29 mouse cellular contexts compared by ENCODE assay signal in the genomic region with DNA sequence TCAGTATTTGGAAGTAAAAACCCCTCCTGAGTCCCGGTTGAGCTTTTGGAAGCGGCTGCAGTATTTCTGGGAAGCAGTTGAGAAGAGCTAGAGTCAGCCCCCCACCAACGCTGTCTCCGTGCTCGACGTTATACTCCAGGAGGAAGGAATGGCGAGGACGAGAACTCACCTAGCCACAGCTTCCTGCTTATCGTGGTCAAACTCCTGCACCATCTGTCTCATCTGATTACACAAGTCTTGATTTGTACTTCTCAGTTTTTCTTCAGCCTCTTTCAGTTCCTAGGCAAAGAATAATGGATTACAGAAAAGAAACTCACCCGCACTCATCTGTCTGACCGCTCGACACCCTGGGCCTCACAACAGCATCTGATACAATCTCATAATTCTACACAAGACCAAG. TPM values are rescaled to one million over a fixed set of nuclear protein-coding genes. Genes with fewer than 3 reads are reported as not detected.
DNase-seq lines count a peak whose midpoint lies in the region; ATAC-seq and TF ChIP-seq lines count a peak whose summit lies in the region.
"Had no signal": no experiment of that assay in that cellular context is flagged by ENCODE, and none has a peak within 500 bp of the region (broad histone marks: within the 10 kb centered on the region; RNA-seq: fewer than 3 reads in every experiment).

No protein-coding gene starts in this region.

- TF ChIP-seq POLR2A in MEL (IDR thresholded peaks at IDR 0.05; ENCODE audit: control insufficient read depth in 1 of 2, insufficient read depth in 1 of 2, low read depth in 1 of 2, low read length in 2 of 2, poor library complexity in 1 of 2): no peak

- H3K27ac ChIP-seq in MEL (ENCODE audit: control insufficient read depth, low read depth, low read length): no peak overlapping the region
- H3K27ac ChIP-seq: embryonic facial prominence, embryonic 10.5 days; embryonic facial prominence, embryonic 13.5 days; forebrain, embryonic 12.5 days; forebrain, embryonic 15.5 days; heart, embryonic 10.5 days; hindbrain, embryonic 10.5 days; hindbrain, embryonic 13.5 days; hindbrain, postnatal 0 days had no signal

- DNase-seq in 416B (ENCODE audit: low read depth) (peak; percentile 73), MEL (ENCODE audit: low read depth, low spot score) (peak; percentile 35), adipocyte (ENCODE audit: low spot score) (no peak)
- DNase-seq in kidney, adult 8-10 months: no peak
- no peak for DNase-seq in right cerebral cortex, postnatal 4 days
- DNase-seq: adrenal gland, adult 8-10 months; adrenal gland, postnatal 25 days; cerebellum, adult 18-20 months; cerebellum, adult 9-10 months; cerebellum, postnatal 14 days; gastrocnemius, postnatal 10 days; gastrocnemius, postnatal 36 days; heart, adult 18-20 months; kidney, adult 18-20 months had no signal

- no peaks in the 10 kb centered on the region for H3K79me2 ChIP-seq in MEL (ENCODE audit: control insufficient read depth, insufficient read depth, low read length, poor library complexity)

- H3K4me3 ChIP-seq in MEL (ENCODE audit: control insufficient read depth in 1 of 2, insufficient read depth in 1 of 2, low read depth in 2 of 2, low read length in 2 of 2): no peak overlapping the region
- H3K4me3 ChIP-seq: embryonic facial prominence, embryonic 10.5 days; embryonic facial prominence, embryonic 13.5 days; erythroblast, embryonic 14.5 days; forebrain, embryonic 12.5 days; forebrain, embryonic 15.5 days; heart, embryonic 10.5 days; hindbrain, embryonic 10.5 days; hindbrain, embryonic 13.5 days had no signal

- H3K4me1 ChIP-seq in MEL (ENCODE audit: control insufficient read depth in 1 of 2, insufficient read depth in 2 of 2, low read length in 2 of 2): no peaks in the 10 kb centered on the region
- H3K4me1 ChIP-seq: embryonic facial prominence, embryonic 10.5 days; forebrain, embryonic 12.5 days; forebrain, embryonic 15.5 days; heart, embryonic 10.5 days; hindbrain, embryonic 10.5 days; hindbrain, embryonic 13.5 days had no signal

- ATAC-seq in granulocyte monocyte progenitor cell, adult 5-6 weeks (replicated peaks; ENCODE audit: poor library complexity, severe bottlenecking): peak; percentile 94
- peak; percentile 89 for ATAC-seq in megakaryocyte progenitor cell, adult 5-6 weeks (replicated peaks; ENCODE audit: poor library complexity)
- ATAC-seq: CD4-positive, CD25-positive, alpha-beta regulatory T cell, adult 4 months; forebrain, embryonic 15.5 days; hindbrain, postnatal 0 days; inflammation-experienced regulatory T-cells, adult 6 months; intestine, embryonic 16.5 days; Patski had no signal

- TF ChIP-seq EP300 in MEL (IDR thresholded peaks at IDR 0.05; ENCODE audit: low read depth in 1 of 2, low read length in 2 of 2): peak; percentile 41 to 53; a peak in 3 of 4 replicates

- TF ChIP-seq CTCF in MEL (IDR thresholded peaks at IDR 0.05 in 2 of 3, conservative IDR thresholded peaks at IDR 0.05 in 1 of 3; ENCODE audit: control insufficient read depth in 1 of 3, insufficient read depth in 1 of 3, low read depth in 2 of 3, low read length in 3 of 3, poor library complexity in 1 of 3, severe bottlenecking in 1 of 3): no peak

- H3K27me3 ChIP-seq in MEL (ENCODE audit: control insufficient read depth in 1 of 2, insufficient read depth in 2 of 2, low read length in 2 of 2): no peaks in the 10 kb centered on the region
- H3K27me3 ChIP-seq: embryonic facial prominence, embryonic 13.5 days; forebrain, embryonic 12.5 days; forebrain, embryonic 15.5 days; hindbrain, embryonic 13.5 days; Patski had no signal

- H3K9ac ChIP-seq in MEL (ENCODE audit: control insufficient read depth, low read depth, low read length, poor library complexity, severe bottlenecking): no peak overlapping the region
- H3K9ac ChIP-seq: embryonic facial prominence, embryonic 13.5 days; forebrain, embryonic 12.5 days; forebrain, embryonic 15.5 days; hindbrain, embryonic 13.5 days had no signal

- H3K36me3 ChIP-seq in MEL (ENCODE audit: control insufficient read depth in 1 of 2, insufficient read depth in 2 of 2, low read length in 2 of 2): peaks cover 0 to 21% of the 10 kb centered on the region in 2 experiments; a peak in 3 of 4 replicates

- TF ChIP-seq RAD21 in MEL (IDR thresholded peaks at IDR 0.05; ENCODE audit: low read depth, low read length): no peak

- no peaks in the 10 kb centered on the region for H3K9me3 ChIP-seq in MEL (replicated peaks; ENCODE audit: insufficient read depth, low read length)
- H3K9me3 ChIP-seq: embryonic facial prominence, embryonic 10.5 days; embryonic facial prominence, embryonic 13.5 days; forebrain, embryonic 12.5 days; forebrain, embryonic 15.5 days; heart, embryonic 10.5 days; hindbrain, embryonic 10.5 days; hindbrain, embryonic 13.5 days had no signal

TF ChIP-seq in MEL, 35 proteins besides CTCF, POLR2A, EP300 and RAD21:
- TF ChIP-seq TAL1 (IDR thresholded peaks at IDR 0.05; ENCODE audit: low read length) (peak; percentile 47), TCF12 (IDR thresholded peaks at IDR 0.05; ENCODE audit: low read depth, low read length) (peak; percentile 27; the same call in 1 of the 2 replicates), GATA1 (IDR thresholded peaks at IDR 0.05; ENCODE audit: low read depth, low read length) (0 out of 2 replicates have a peak, but pooled peaks have one; percentile 25), CHD2 (IDR thresholded peaks at IDR 0.05; ENCODE audit: low read length) (no peak), RCOR1 (IDR thresholded peaks at IDR 0.05; ENCODE audit: low read depth, low read length) (0 out of 2 replicates have a peak, but pooled peaks have one; percentile 46)

RNA-seq across cellular contexts. Expression of a gene that starts 35.6 kb away (rescaled TPM):
- total RNA-seq in MEL (2012; rRNA removed): 11.7 and 13.9 TPM in 2 replicates
- polyA plus RNA-seq in MEL (2012; ENCODE audit: insufficient read depth in 1 of 2, insufficient read length in 2 of 2, low read depth in 1 of 2, low replicate concordance in 2 of 2, missing spikeins in 1 of 2): 10 to 100 TPM in 1 of 2 experiments, not detected in 1; 14.1 TPM
- total RNA-seq in granulocyte monocyte progenitor cell, adult 5-6 weeks (2014; fragmentation: Nextera tagmentation): 8.2 and 10.9 TPM in 2 replicates
- total RNA-seq in granulocyte monocyte progenitor cell, adult 5-6 weeks (2017): 21.1 and 21.6 TPM in 2 replicates
- 6.4 and 7.1 TPM in 2 replicates for total RNA-seq in megakaryocyte progenitor cell, adult 5-6 weeks (2015)
- total RNA-seq in megakaryocyte progenitor cell, adult 5-6 weeks (2017): 19.3 and 20.6 TPM in 2 replicates

Comparison
In these comparisons a context has a peak if more than half of its experiments do, and no peak if none do; other contexts are left out.
1. DNase-seq: peak in 416B (single experiment) and MEL (single experiment); none in kidney, adult 8-10 months (0 of 2), adipocyte (single experiment) and right cerebral cortex, postnatal 4 days (single experiment).